Mouse (Mus musculus) lung, adult 2 months (tissue): ENCODE measurements around the gene Ung. TPM values are rescaled to one million over a fixed set of nuclear protein-coding genes. Genes with fewer than 3 reads are reported as not detected.

ENCODE experiments used
- DNase-seq: peaks from one replicate; pipeline ENCODE4 v3.0.0; 2022
- H3K4me1 ChIP-seq: fragments of 200-500 bp; 2 replicates; pipeline ENCODE4 v1.6.1; 2011; ENCODE audit warnings: low read length; ENCODE audit not compliant: control insufficient read depth, insufficient read depth
- H3K4me3 ChIP-seq: fragments of 200-500 bp; replicated peaks from 2 replicates; pipeline ENCODE3; 2011; ENCODE audit warnings: low read depth, mild to moderate bottlenecking, control low read depth, low read length; ENCODE audit errors: extremely low read depth
- CTCF ChIP-seq: fragments of 200-500 bp; IDR thresholded peaks from 2 replicates; pipeline ENCODE4 v1.5.1; 2011; ENCODE audit warnings: mild to moderate bottlenecking, low read length, control low read depth; ENCODE audit not compliant: insufficient read depth
- POLR2A ChIP-seq: fragments of 200-500 bp; IDR thresholded peaks from 2 replicates; pipeline ENCODE4 v1.6.1; 2011; ENCODE audit warnings: low read depth, mild to moderate bottlenecking, control low read depth, low read length, borderline replicate concordance; ENCODE audit errors: extremely low read depth
- WGBS: fragments of 180-500 bp; shearing (Covaris S2); methylation state at CpG from one replicate; pipeline ENCODE4 v1.1.7; 2018; 5-methylcytosine and 5-hydroxymethylcytosine counted together
- polyA plus RNA-seq: library from polyadenylated mRNA; depleted of rRNA; stranded (reverse); fragments of >200 nt; gene quantifications from 2 replicates; pipeline ENCODE4 v1.2.3, GENCODE M21; 2012

Gene Ung
- polyA plus RNA-seq, 1 experiment, result 3.0 TPM

- WGBS, result 72% methylated on average over 16 of the region's 16 CpGs
- TF ChIP-seq POLR2A, result no peak
- TF ChIP-seq CTCF, result no peak
- Histone ChIP-seq H3K4me3 (no peak overlapping the region), H3K4me1 (no peaks in the 10 kb centered on the region)
- no peak for DNase-seq
Observed at GRCm38 (mm10) chr5:114106391-114106935, 23.7 kb upstream of the Ung start.

- TF ChIP-seq POLR2A (no peak), CTCF (peak; percentile 27; the same call in 1 of the 2 replicates)
- no peak for DNase-seq
- 76% methylated on average over 6 of the region's 6 CpGs for WGBS
- no peak overlapping the region for H3K4me3 ChIP-seq
- H3K4me1 ChIP-seq, result no peaks in the 10 kb centered on the region
Observed at GRCm38 (mm10) chr5:114113334-114113733, 16.9 kb upstream of the Ung start.

- no peak for DNase-seq
- TF ChIP-seq CTCF (no peak), POLR2A (no peak)
- H3K4me3 ChIP-seq, result no peak overlapping the region
- H3K4me1 ChIP-seq, result no peaks in the 10 kb centered on the region
- WGBS, result 67% methylated on average over 5 of the region's 5 CpGs
Observed at GRCm38 (mm10) chr5:114115030-114115429, 15.2 kb upstream of the Ung start.

- no peak overlapping the region for H3K4me3 ChIP-seq
Observed at GRCm38 (mm10) chr5:114116586-114116985, 13.6 kb upstream of the Ung start.

GRCm38 (mm10) chr5:114119806-114120205 is 10.4 kb upstream of the Ung start:
- WGBS, result 80% methylated on average over 4 of the region's 4 CpGs
- no peak for TF ChIP-seq POLR2A
- TF ChIP-seq CTCF, result no peak
- no peak for DNase-seq
- no peaks in the 10 kb centered on the region for H3K4me1 ChIP-seq
- no peak overlapping the region for H3K4me3 ChIP-seq

More at GRCm38 (mm10) chr5:114116586-114116985, 13.6 kb upstream of the Ung start:
- no peak for TF ChIP-seq CTCF
- TF ChIP-seq POLR2A, result no peak
- 82% methylated on average over 7 of the region's 7 CpGs for WGBS
- no peaks in the 10 kb centered on the region for H3K4me1 ChIP-seq
- no peak for DNase-seq

- Histone ChIP-seq H3K4me3 (no peak overlapping the region), H3K4me1 (no peaks in the 10 kb centered on the region)
- TF ChIP-seq CTCF, result no peak
- TF ChIP-seq POLR2A, result no peak
- DNase-seq, result no peak
- 93% methylated on average over 3 of the region's 3 CpGs for WGBS
Observed at GRCm38 (mm10) chr5:114126008-114126407, 4.2 kb upstream of the Ung start.

GRCm38 (mm10) chr5:114126499-114127244 is 3.5 kb upstream of the Ung start:
- no peak overlapping the region for H3K4me3 ChIP-seq
- no peak for TF ChIP-seq CTCF
- TF ChIP-seq POLR2A, result no peak
- DNase-seq, result no peak
- 89% methylated on average over 7 of the region's 7 CpGs for WGBS
- no peaks in the 10 kb centered on the region for H3K4me1 ChIP-seq

GRCm38 (mm10) chr5:114127374-114128349 is 2.5 kb upstream of the Ung start, which contains the start of gene Alkbh2:
Alkbh2 (minus strand) TSS chr5:114128218.
- peak; percentile 86 for DNase-seq
- WGBS, result 1% methylated on average over 69 of the region's 69 CpGs

More at GRCm38 (mm10) chr5:114127374-114128349, 2.5 kb upstream of the Ung start, which contains the start of gene Alkbh2:
- H3K4me1 ChIP-seq, result no peaks in the 10 kb centered on the region
- TF ChIP-seq POLR2A (peak; percentile 17; the same call in 1 of the 2 replicates), CTCF (peak; percentile 81)
- H3K4me3 ChIP-seq, result peak within 1 kb of the TSS; percentile 52
